Mouse (Mus musculus): ENCODE results near the gene Pced1b.

- no peak for TF ChIP-seq CTCF (conservative IDR thresholded peaks at IDR 0.05; ENCODE audit: low read length)
- TF ChIP-seq POU5F1 (IDR thresholded peaks at IDR 0.05; ENCODE audit: borderline replicate concordance, low read length), result no peak
Observed at GRCm38 (mm10) chr15:97204889-97205288, 42.0 kb upstream of the Pced1b start.
